Mouse (Mus musculus): Measurements from ENCODE around the gene Gphb5. TPM values are rescaled to one million over a fixed set of nuclear protein-coding genes. Genes with fewer than 3 reads are reported as not detected.

Gene Gphb5
- polyA plus RNA-seq, 1 experiment from 2014 or later, result not detected

DNA sequence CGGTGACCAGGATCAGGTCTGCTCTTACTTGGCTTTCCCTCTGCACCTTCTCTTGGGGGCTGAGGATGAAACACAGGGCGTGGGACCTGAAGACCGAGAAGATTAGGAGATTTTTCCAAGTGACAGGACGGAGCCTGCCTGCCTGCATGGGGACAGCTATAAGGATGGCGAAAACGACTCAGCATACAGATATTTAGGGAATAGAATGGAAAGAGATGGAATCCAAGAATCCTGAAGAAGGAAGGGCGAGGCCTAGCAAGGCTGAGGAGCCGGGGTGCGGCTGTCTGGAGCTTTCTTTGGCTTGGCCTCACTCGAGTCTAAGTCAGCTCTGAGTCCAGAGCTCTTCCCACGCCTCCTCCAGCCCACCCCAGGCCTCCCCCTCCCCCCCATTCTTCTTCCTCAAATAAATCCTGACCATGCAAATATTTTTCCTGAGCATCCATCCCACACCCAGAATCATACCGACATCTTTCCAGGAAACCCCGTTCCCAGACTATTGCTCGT is 50.9 kb downstream of the Gphb5 start:
- Histone ChIP-seq H3K27ac (replicated peaks) (no peak overlapping the region), H3K9ac (no peak overlapping the region), H3K4me2 (no peak overlapping the region), H3K27me3 (no peaks in the 10 kb centered on the region), H3K9me3 (replicated peaks) (no peaks in the 10 kb centered on the region), H3K4me1 (replicated peaks) (no peaks in the 10 kb centered on the region), H3K36me3 (replicated peaks) (no peaks in the 10 kb centered on the region), H3K4me3 (replicated peaks) (no peak overlapping the region)
- 67% methylated on average over 14 of the region's 14 CpGs for WGBS (ENCODE audit: insufficient replicate concordance)
- ATAC-seq (ENCODE audit: insufficient read depth), result no peak

DNA sequence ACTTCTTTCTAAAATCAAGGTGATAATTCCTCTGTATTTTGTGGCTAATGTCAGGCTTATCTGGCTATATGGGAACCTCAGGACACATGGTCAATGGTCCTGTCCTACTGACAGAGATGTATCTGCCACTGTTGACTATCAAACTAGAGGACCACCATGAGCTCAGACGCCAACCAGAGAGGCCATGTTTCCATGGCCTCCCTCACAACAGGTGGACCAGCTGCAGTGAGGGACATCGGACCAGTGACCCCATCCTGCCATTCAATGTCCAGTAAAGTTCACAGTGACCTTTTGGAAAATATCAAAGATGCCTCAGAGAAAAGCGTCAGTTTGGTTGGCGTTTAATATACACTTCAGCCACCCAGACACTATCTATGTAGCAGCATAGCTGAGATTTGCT is 52.2 kb downstream of the Gphb5 start:
- Histone ChIP-seq H3K27ac (replicated peaks) (no peak overlapping the region), H3K27me3 (no peaks in the 10 kb centered on the region), H3K36me3 (replicated peaks) (no peaks in the 10 kb centered on the region), H3K4me2 (no peak overlapping the region), H3K4me3 (replicated peaks) (no peak overlapping the region), H3K9me3 (replicated peaks) (no peaks in the 10 kb centered on the region), H3K9ac (no peak overlapping the region), H3K4me1 (replicated peaks) (no peaks in the 10 kb centered on the region)
- ATAC-seq (ENCODE audit: insufficient read depth), result no peak
- WGBS (ENCODE audit: insufficient replicate concordance), result 74% methylated on average over 4 of the region's 4 CpGs

DNA sequence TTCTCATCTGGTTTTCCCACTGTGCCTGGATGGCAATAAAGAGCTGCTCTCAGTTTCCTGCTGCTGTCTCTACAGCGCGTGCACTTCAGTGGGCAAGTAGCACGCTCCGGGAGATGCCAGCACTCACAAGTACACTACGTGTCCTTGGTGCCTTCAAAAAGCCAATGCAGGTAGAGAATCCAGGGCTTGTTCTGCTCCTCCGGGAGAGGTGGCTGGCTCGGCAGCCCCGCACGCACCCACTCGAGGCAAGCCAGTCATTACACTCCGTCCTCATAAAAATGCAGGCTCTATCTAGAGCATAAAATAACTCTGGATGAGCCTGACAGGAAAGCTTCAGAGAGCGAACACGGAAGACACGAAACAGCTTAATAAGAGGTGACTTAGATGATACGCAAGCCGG is 54.1 kb downstream of the Gphb5 start:
- H3K4me1 ChIP-seq (replicated peaks), result no peaks in the 10 kb centered on the region

More for the DNA sequence above, 54.1 kb downstream of the Gphb5 start:
- Histone ChIP-seq H3K4me3 (replicated peaks) (no peak overlapping the region), H3K9ac (no peak overlapping the region), H3K36me3 (replicated peaks) (no peaks in the 10 kb centered on the region), H3K27ac (replicated peaks) (no peak overlapping the region), H3K4me2 (no peak overlapping the region), H3K9me3 (replicated peaks) (no peaks in the 10 kb centered on the region), H3K27me3 (no peaks in the 10 kb centered on the region)
- ATAC-seq (ENCODE audit: insufficient read depth), result no peak
- WGBS (ENCODE audit: insufficient replicate concordance), result 76% methylated on average over 16 of the region's 16 CpGs

Other genes starting within 250 kb of the Gphb5 start
- not detected in 2 replicates for gene Kcnh5, start 239.4 kb downstream of the Gphb5 start, polyA plus RNA-seq (2015; fragmentation: Nextera tagmentation; extraction: Ambion mirVana)
- gene Rhoj, start 108.5 kb downstream of the Gphb5 start, polyA plus RNA-seq (2015; fragmentation: Nextera tagmentation; extraction: Ambion mirVana), result 7.8 and 8.1 TPM in 2 replicates
- gene Ppp2r5e, start 179.5 kb upstream of the Gphb5 start, polyA plus RNA-seq (2015; fragmentation: Nextera tagmentation; extraction: Ambion mirVana), result 5.1 and 5.2 TPM in 2 replicates

Measured in liver, embryonic 15.5 days (tissue).